Mouse (Mus musculus): ENCODE data around the gene Dcaf6.

GRCm38 (mm10) chr1:165440788-165441187 is 19.5 kb downstream of the Dcaf6 start:
- no peak for TF ChIP-seq CTCF (IDR thresholded peaks at IDR 0.05; ENCODE audit: low read depth)
- TF ChIP-seq EP300 (IDR thresholded peaks at IDR 0.05; ENCODE audit: low read depth), result no peak
